Mouse (Mus musculus) thymus, postnatal 0 days (tissue): ENCODE measurements around the gene Agap2. TPM values are rescaled to one million over a fixed set of nuclear protein-coding genes. Genes with fewer than 3 reads are reported as not detected.
A peak's percentile ranks its signal among the peaks of the same experiment; 100 is the strongest.
"Not testable (repeated sequence)": the region's sequence is repeated elsewhere in the genome, so short reads cannot be mapped to it uniquely, and the experiment has no call there.

Source experiments
- DNase-seq: peaks from one replicate; pipeline ENCODE4 v3.0.0-alpha.2; 2015; ENCODE audit warnings: low spot score
- polyA plus RNA-seq: library from polyadenylated mRNA; unstranded; fragments of >200 nt; fragmentation: Nextera tagmentation; extraction: Ambion mirVana; gene quantifications from 2 replicates; pipeline ENCODE4 v1.2.1, GENCODE M21; 2015

Gene Agap2
- polyA plus RNA-seq, 1 experiment from 2014 or later = 13.5 TPM

DNA sequence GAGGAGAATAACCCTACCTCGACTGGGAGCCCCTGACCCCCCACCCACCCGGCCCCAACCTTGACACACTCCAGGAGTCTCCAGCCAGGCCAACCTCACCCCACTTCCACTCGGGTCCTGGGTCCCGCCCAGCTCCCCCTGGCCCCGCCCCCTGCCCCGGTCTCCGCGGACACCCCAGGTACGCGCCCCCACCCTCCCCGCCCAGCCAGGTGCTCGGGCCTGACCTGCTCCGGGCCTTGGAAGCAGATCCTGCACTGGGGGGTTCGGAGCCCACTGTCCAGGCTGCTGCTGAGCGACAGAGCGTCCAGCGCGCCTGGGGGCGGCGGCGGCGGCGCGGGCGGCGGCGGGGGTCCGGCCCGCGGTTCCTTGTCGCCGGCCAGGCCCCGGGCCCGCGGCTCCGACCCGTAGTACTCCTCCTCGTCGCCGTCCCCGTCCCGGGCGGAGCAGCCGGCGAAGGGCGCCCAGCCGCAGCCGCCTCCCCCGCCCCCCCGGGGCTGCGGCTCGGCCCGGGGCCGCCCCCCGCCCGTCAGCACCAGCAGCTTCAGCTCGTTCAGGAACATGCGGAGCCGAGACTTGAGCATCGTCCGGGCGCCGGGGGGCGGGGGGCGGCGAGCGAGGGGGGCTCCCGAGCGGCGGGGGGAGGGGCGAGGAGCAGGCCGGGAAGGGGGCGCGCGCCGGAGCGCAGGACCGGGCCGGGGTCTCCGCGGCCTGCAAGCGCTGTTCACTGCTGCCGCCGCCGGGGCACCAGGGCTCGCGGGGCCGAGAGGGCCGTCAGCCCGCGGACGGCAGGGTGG lies 15.7 kb upstream of the Agap2 start:
- no peak for DNase-seq

DNA sequence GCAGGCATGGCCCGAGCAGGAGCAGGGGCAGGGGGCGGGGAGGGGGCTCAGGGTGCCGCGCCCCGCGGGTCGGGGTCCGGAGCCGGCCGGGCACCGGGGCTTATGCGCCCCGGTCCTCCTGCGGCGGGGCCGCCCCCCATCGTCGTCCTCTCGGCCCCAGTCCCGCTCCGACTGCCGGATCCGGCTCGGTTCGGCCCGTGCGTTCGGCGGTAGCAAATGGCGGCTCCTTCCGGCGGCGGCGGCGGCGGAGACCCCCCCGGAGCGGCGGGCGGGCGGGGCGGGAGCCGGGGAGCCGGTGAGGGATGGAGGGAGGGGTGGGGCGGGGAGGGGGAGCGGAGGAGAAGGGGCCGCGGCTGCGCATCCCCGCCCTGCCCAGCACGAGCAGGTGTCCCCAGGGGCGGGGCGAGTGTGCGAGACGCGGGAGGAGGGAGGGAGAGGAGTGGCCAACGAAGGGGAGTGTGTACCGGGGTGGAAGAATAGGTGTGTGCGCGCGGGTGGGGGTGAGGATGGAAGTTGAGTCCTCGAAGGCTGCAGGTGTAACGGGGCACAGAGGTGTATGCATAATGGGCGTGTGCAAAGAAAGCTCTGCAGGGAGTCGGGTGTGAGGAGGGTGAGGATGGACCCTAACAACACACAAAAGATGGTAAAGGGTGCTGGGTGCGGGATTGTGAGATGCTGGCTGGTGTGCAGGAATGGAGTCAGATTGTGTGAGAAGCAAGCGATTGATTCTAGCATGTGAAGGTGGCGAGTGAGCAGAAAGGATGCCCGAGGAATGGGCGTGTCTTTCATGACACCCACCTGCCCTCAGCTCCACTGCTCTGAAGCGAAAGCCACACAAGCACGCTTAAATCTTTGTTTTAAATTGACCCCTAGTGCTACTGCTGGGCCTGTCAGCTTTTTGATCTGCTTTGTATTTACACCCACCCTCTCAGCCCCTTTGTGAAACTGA lies 14.8 kb upstream of the Agap2 start, which contains the start of gene March9:
Gene March9, minus strand, starts transcription at position 217 of the 949 bp plus-strand sequence.
- DNase-seq = peak; percentile 75

GRCm38 (mm10) chr10:127061085-127061484 lies 14.0 kb upstream of the Agap2 start:
- no peak for DNase-seq

DNA sequence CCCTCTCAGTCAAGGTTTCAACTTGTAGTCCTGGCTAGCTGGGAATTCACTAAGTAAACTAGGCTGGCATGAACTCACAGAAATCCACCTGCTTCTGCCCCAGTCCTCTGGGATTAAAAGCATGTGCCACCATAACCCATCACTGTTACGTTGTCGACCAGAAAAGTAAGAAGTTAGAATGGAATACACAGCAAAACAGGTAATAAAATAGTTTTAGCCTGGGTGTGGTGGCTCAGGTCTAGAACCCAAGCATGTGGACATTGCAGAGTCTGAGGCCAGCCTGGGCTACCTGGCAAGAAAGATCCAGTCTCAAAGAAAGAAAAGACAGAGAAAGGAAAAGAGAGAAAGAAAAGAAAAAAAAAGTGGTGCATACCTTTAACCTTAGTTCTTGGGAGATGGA lies 13.6 kb upstream of the Agap2 start:
- DNase-seq = no peak

GRCm38 (mm10) chr10:127062101-127062500 lies 13.0 kb upstream of the Agap2 start:
- DNase-seq = not testable (repeated sequence)

DNA sequence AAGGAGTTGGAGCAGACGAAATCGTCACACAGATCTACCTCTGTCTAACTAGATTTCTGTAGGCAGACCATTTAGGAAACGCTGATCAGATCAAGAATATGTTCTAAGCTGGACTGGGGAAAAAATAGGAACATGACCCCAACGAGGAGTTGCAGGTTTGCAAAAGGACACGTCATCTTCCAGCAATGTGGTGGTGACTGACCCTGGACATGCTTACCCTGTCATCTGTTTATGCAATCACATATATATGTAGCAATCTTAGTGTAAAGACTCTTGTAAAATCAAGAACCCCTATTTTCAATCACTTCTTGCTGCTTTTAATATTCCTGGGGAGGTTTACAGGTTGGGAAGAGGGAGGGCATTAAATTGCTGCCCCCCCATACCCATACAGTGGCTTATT lies 12.6 kb upstream of the Agap2 start:
- no peak for DNase-seq

GRCm38 (mm10) chr10:127063239-127063872 lies 11.7 kb upstream of the Agap2 start, which contains the start of gene Cdk4:
TSS of gene Cdk4 (plus strand) at chr10:127063534.
- DNase-seq = peak; percentile 98

- DNase-seq = peak; percentile 15
Observed at GRCm38 (mm10) chr10:127063913-127064870, 10.9 kb upstream of the Agap2 start.

GRCm38 (mm10) chr10:127065981-127066380 lies 9.1 kb upstream of the Agap2 start:
- DNase-seq = no peak

GRCm38 (mm10) chr10:127066519-127067018 lies 8.5 kb upstream of the Agap2 start:
- no peak for DNase-seq

DNA sequence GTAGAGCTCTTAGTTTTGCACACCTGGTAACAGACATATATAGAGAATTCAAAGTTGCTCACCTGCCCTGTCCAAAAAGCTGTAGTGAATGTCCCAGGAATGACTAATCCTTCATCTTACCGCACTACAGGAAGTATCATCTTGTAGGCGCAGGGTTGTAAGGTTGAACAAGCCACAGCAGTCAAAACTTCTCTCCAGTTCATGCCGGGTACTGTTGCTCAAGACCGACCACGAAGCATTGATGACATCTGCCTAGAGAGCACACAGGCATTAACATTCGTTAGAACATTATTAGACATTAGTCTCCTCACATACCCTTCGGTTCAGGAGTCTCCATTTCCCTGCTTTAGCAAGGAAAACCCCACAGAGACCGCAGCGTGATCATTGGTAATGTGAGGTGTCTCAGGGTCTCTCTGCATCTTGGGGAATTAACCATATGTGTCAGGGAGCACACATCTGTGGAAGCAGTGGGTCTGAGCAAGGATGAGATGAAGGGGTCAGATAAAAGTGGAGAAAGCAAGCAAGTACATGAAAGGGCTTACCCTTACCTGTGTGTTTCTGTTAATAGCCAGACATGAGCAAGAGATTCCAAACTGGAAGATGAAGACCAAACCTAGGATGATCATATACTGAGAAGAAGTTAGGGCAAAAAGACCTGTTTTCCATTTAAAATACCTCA lies 6.6 kb upstream of the Agap2 start:
- no peak for DNase-seq

DNA sequence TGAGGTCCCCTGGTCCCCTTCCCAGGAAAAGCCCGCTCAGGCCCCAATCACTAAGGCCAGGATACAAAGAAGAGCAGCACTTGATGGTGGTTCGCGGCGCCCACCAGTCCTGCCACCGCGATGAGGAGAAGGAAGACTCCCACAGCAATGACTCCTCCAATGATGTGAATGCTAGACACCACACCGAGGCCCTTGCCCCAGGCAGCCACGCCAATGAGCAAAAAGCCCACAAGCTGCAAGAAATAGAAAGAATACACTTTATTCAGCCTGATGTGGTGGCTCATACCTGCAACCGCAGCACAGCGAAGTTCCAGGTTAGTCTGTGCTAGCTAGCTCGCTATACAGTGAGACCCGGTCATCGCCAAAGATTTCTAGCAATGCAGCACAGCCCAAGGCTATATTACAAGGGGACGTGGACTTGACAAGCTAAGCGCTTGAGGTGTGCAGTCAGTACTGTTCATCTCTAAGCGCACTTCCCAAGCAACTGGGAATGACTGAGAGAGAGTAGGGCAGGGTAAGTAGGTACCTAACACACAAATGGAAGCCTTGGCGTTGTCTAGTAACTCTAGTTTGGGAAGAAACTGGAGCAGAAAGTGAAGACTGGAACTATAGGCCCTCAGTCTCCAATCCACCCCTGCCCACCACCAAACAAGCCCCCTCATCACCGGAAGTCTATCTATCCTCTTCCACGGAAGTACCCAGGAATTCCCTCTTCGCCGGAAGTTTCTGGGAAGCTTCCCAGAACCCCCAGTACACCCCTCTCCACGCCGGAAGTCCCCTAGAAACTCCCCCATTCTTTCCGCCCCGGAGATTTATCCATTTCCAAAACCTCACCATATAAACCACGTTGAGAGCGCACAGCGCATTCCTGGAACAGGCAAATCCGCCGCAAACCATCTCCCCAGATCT lies 5.5 kb upstream of the Agap2 start:
- peak; percentile 20 for DNase-seq

- DNase-seq = peak; percentile 76
Observed at GRCm38 (mm10) chr10:127070190-127071121, 4.6 kb upstream of the Agap2 start, which contains the start of gene Tspan31. TSS of gene Tspan31 (minus strand) at chr10:127070264.

DNA sequence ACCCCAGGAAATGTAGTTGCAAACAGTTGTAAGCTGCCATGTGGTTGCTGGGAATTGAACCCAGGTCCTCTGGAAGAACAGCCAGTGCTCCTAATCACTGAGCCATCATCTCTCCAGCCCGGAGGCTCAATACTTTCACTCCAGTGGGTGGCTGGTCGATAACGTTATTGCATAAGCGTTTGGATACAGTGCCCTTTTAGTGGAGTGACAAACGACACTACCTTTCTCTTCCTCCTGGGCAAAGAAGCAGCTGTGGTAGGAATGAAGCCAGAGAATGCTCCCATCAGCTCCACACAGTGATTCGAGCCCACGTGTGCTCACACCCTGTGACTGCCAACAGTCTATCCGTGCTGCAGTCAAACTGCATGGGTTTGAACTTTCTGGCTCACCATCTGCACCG lies 3.9 kb upstream of the Agap2 start:
- no peak for DNase-seq

GRCm38 (mm10) chr10:127072270-127072669 lies 2.8 kb upstream of the Agap2 start:
- DNase-seq = not testable (repeated sequence)

- DNase-seq = not testable (repeated sequence)
Observed at GRCm38 (mm10) chr10:127072969-127073368, 2.1 kb upstream of the Agap2 start.

GRCm38 (mm10) chr10:127073981-127074380 lies 1.1 kb upstream of the Agap2 start:
- DNase-seq = no peak
